Mouse (Mus musculus) lung, embryonic 14.5 days (tissue): ENCODE measurements at regions not wholly inside any gene's neighbourhood (a gene's known extent, or its start where the extent isn't known, plus 50 kb on each side); places are given as distances from the start of the nearest gene placed in this dataset.
"Not testable (repeated sequence)": the region's sequence is repeated elsewhere in the genome, so short reads cannot be mapped to it uniquely, and the experiment has no call there.

Experiments used
- ATAC-seq: fragments of 200-750 bp; cut with Nextera tagmentation; 2 replicates; pipeline ENCODE4 v1.8.0; 2017; ENCODE audit warnings: mild to moderate bottlenecking, moderate TSS enrichment, moderate library complexity; ENCODE audit not compliant: insufficient read depth
- DNase-seq: peaks from one replicate; pipeline ENCODE4 v3.0.0-alpha.2; 2015
- H3K27ac ChIP-seq: fragments of 300-500 bp; sonication (generic); 2 replicates; pipeline ENCODE4 v1.5.1; 2014; ENCODE audit warnings: low read depth, mild to moderate bottlenecking, moderate library complexity
- H3K27me3 ChIP-seq: fragments of 300-500 bp; sonication (generic); 2 replicates; pipeline ENCODE4 v1.6.1; 2014; ENCODE audit warnings: low read length, control low read depth; ENCODE audit not compliant: insufficient read depth
- H3K36me3 ChIP-seq: fragments of 300-500 bp; sonication (generic); 2 replicates; pipeline ENCODE4 v1.6.1; 2014; ENCODE audit warnings: control low read depth; ENCODE audit not compliant: insufficient read depth
- H3K4me1 ChIP-seq: fragments of 300-500 bp; sonication (generic); 2 replicates; pipeline ENCODE4 v1.6.1; 2014; ENCODE audit warnings: antibody characterized with exemption, control low read depth; ENCODE audit not compliant: insufficient read depth
- H3K4me2 ChIP-seq: fragments of 300-500 bp; sonication (generic); 2 replicates; pipeline ENCODE4 v1.6.1; 2014; ENCODE audit warnings: mild to moderate bottlenecking
- H3K4me3 ChIP-seq: fragments of 300-500 bp; sonication (generic); 2 replicates; pipeline ENCODE4 v1.5.1; 2014; ENCODE audit warnings: low read depth, low read length
- H3K9ac ChIP-seq: fragments of 300-500 bp; sonication (generic); 2 replicates; pipeline ENCODE4 v1.6.1; 2014
- H3K9me3 ChIP-seq: fragments of 300-500 bp; sonication (generic); 2 replicates; pipeline ENCODE4 v1.6.1; 2016; ENCODE audit warnings: low read depth, low read length, control low read depth
- CTCF ChIP-seq: IDR thresholded peaks from 2 replicates; pipeline ENCODE4 v1.5.1; 2016; ENCODE audit warnings: antibody characterized with exemption, low read depth
- WGBS: fragments of 180-500 bp; shearing (Covaris S2); extraction: QIAGEN DNeasy Blood & Tissue Kit; methylation state at CpG from one replicate; pipeline ENCODE4 v1.1.7; 2014; 5-methylcytosine and 5-hydroxymethylcytosine counted together

DNA sequence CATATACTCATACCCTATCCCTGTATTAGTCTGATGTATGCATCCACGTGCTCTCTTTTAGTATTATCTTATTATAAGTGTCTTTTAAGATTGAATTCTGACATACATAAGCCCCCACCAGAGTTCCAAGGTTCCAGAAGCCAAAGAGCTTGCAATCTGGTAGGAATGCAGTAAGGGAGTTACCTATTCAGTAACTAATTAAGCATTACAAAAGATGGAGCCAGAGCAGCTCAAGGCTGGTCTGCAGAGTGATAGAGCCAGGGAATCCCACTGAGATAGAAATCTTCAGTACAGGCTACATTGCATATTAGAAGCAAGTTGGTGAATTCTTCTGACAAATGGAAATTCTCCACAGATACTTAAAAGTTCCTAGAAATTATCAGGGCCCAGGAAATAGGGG, 790.7 kb downstream of the Prdm13 start:
- not testable (repeated sequence) for H3K27me3 ChIP-seq, H3K4me2 ChIP-seq, H3K4me1 ChIP-seq, ATAC-seq, DNase-seq, H3K9ac ChIP-seq, H3K4me3 ChIP-seq, H3K36me3 ChIP-seq, H3K27ac ChIP-seq, H3K9me3 ChIP-seq
- whole genome bisulfite sequencing, result 22% methylated on average over 1 of the region's 1 CpGs

DNA sequence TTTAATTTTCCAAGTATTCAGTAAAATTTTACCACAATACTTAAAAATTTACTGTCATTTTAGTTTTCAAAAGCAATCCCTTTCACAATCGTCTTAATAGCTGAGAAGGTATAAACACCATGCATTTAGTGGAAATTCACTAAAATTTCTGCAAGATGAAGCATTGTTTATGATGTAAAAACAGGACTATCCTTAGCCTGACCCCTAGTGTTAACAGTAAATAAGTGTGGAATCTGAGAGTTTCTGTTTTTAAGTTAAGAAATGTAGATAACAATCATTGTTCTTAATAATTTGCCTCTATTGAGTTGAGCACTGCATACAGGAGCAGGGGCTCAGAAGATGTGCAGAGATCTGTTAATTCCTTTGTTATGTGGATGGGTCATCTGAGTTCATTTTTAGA, 791.9 kb downstream of the Prdm13 start:
- Histone ChIP-seq H3K27me3 (no peaks in the 10 kb centered on the region), H3K9me3 (no peaks in the 10 kb centered on the region), H3K4me3 (no peak overlapping the region), H3K4me1 (no peaks in the 10 kb centered on the region), H3K9ac (no peak overlapping the region), H3K36me3 (no peaks in the 10 kb centered on the region), H3K4me2 (no peak overlapping the region), H3K27ac (no peak overlapping the region)
- DNase-seq (peak; percentile 11), ATAC-seq (no peak)
- 49% methylated on average over 1 of the region's 1 CpGs for WGBS
- peak; percentile 20; the same call in 1 of the 2 replicates for TF ChIP-seq CTCF

DNA sequence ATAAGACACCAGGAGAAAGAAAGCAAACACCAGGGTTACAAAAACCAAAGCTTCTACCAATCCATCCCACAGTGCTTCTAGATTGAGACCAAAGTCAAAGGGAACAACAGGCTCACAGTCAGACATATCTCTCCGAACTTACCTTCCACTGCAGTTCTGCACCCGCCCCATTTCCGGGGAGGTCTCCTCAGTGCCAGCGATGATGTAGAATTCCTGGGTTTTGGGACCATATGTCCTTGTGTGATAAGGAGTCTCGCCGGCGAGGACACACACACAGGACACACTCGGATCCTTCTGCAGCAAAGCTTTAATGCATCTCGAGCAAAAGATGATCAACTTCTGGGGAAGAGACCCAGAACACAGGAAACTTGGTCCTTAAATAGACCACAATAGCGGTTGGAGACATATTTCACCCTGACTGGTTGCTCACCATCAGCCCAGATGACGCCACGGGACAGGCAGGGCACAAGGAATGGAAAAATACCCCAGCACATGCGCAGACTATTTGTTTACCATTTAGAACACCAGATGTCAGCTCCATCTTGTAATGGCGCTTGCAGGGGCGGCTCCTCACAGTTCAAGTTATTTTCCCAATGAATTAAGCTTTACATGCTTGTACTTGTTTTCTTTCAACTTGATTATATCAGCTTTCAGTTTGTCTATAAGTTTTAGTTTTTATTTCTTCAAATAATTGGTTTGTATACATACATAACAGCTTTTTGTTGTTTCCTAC, 824.9 kb downstream of the Prdm13 start:
- no peak for ATAC-seq
- Histone ChIP-seq H3K4me3 (no peak overlapping the region), H3K27ac (no peak overlapping the region), H3K9ac (no peak overlapping the region), H3K4me2 (no peak overlapping the region), H3K36me3 (no peaks in the 10 kb centered on the region), H3K9me3 (no peaks in the 10 kb centered on the region), H3K4me1 (no peaks in the 10 kb centered on the region), H3K27me3 (no peaks in the 10 kb centered on the region)
- no peak for DNase-seq
- 90% methylated on average over 15 of the region's 15 CpGs for WGBS
- TF ChIP-seq CTCF, result no peak

DNA sequence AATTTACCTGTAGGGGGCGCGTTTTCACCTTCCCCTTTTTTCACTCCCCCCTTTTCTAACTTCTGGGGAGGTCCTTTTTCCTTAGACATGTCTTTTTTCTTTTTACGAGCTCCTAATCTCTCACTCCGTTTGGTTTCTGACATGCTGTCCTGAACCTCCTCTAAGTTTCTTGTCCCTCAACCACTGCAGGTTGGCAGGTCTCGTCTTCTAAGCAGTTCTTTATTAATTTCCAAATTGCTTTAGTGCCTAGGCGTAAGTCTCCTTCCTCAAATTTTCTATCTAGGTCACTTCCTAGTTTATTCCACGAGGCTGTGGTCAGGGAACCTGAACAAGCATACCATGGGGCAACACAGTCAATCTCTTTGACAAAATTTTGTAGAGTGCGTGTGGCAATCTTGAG, 825.7 kb downstream of the Prdm13 start:
- DNase-seq, H3K4me3 ChIP-seq, H3K9me3 ChIP-seq, H3K4me2 ChIP-seq, H3K27ac ChIP-seq, ATAC-seq, H3K27me3 ChIP-seq, H3K36me3 ChIP-seq, H3K9ac ChIP-seq, H3K4me1 ChIP-seq: not testable (repeated sequence)
- WGBS, result 74% methylated on average over 8 of the region's 8 CpGs

DNA sequence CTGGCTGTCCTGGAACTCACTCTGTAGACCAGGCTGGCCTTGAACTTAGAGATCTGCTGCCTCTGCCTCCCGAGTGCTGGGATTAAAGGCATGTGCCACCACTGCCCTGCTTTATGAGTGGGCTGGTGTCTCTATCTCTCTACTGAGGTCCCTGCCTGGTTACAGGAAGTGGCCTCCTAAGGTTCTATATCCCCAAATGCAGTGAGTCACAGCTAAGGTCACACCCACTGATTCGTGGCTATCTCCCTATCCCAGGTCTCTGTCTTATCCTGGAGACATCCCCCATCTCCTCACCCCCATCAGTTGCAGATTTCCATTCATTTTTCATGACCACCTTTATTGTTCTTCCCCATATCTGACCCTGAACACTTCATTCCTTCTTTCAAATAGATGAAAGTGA, 837.3 kb downstream of the Prdm13 start:
- Histone ChIP-seq H3K9ac (no peak overlapping the region), H3K27me3 (no peaks in the 10 kb centered on the region), H3K9me3 (no peaks in the 10 kb centered on the region), H3K36me3 (no peaks in the 10 kb centered on the region), H3K27ac (no peak overlapping the region), H3K4me1 (no peaks in the 10 kb centered on the region), H3K4me3 (no peak overlapping the region), H3K4me2 (no peak overlapping the region)
- DNase-seq (no peak), ATAC-seq (no peak)
- no peak for TF ChIP-seq CTCF
- 55% methylated on average over 2 of the region's 2 CpGs for WGBS

DNA sequence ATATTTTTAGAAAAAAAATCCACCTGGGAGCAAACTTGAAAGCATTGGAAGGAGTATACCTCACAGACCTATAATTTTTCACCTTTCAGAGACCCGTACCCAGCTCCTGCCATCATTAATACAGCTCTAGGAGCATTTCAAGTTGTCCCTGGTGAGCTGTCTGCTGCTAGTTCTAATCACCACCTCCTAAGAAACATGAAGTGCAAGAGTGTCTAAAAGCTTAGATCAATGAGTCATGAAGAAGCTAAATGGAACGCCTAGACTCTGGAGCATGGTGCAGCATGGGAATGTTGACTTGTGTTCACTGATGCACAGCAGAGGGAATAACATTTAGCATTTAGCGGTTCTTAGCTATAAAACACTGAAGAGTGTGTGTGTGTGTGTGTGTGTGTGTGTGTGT, 841.2 kb downstream of the Prdm13 start:
- no peaks in the 10 kb centered on the region for H3K36me3 ChIP-seq
- WGBS, result 59% methylated on average over 3 of the region's 3 CpGs
- TF ChIP-seq CTCF, result no peak
- H3K4me3 ChIP-seq, result no peak overlapping the region
- no peak overlapping the region for H3K4me2 ChIP-seq
- ATAC-seq (no peak), DNase-seq (no peak)
- H3K4me1 ChIP-seq, result no peaks in the 10 kb centered on the region
- no peak overlapping the region for H3K9ac ChIP-seq
- H3K9me3 ChIP-seq, result no peaks in the 10 kb centered on the region
- H3K27me3 ChIP-seq, result no peaks in the 10 kb centered on the region
- H3K27ac ChIP-seq, result no peak overlapping the region
